Mouse (Mus musculus): Measurements from ENCODE around the gene Tmem108.
A peak's percentile ranks its signal among the peaks of the same experiment; 100 is the strongest.

The Tmem108 gene

GRCm38 (mm10) chr9:103499366-103499765 is 262.3 kb downstream of the Tmem108 start:
- no peak for DNase-seq (ENCODE audit: low spot score in 2 of 2)

- DNase-seq (ENCODE audit: low spot score in 2 of 2), result no peak
These were observed 262.9 kb downstream of the Tmem108 start for GRCm38 (mm10) chr9:103498699-103499098.

- no peak for DNase-seq (ENCODE audit: low spot score in 2 of 2)
These were observed 266.2 kb downstream of the Tmem108 start for GRCm38 (mm10) chr9:103495391-103495790.

GRCm38 (mm10) chr9:103494346-103495020 is 267.2 kb downstream of the Tmem108 start:
- peak; percentile 67 to 82 for DNase-seq (ENCODE audit: low spot score in 2 of 2)

GRCm38 (mm10) chr9:103491985-103492384 is 269.7 kb downstream of the Tmem108 start:
- peak in 1 of 2 experiments; percentile 8 for DNase-seq (ENCODE audit: low spot score in 2 of 2)

GRCm38 (mm10) chr9:103490439-103490838 is 271.2 kb downstream of the Tmem108 start:
- peak; percentile 31 to 67 for DNase-seq (ENCODE audit: low spot score in 2 of 2)

GRCm38 (mm10) chr9:103489883-103490282 is 271.8 kb downstream of the Tmem108 start:
- DNase-seq (ENCODE audit: low spot score in 2 of 2), result no peak

GRCm38 (mm10) chr9:103489096-103489495 is 272.5 kb downstream of the Tmem108 start:
- DNase-seq (ENCODE audit: low spot score in 2 of 2), result no peak

- DNase-seq (ENCODE audit: low spot score in 2 of 2), result no peak
These were observed 275.4 kb downstream of the Tmem108 start for GRCm38 (mm10) chr9:103486262-103486661.

GRCm38 (mm10) chr9:103485606-103486005 is 276.0 kb downstream of the Tmem108 start:
- DNase-seq (ENCODE audit: low spot score in 2 of 2), result no peak

- peak in 1 of 2 experiments; percentile 34 for DNase-seq (ENCODE audit: low spot score in 2 of 2)
These were observed 280.9 kb downstream of the Tmem108 start for GRCm38 (mm10) chr9:103480603-103481220.

GRCm38 (mm10) chr9:103480044-103480576 is 281.5 kb downstream of the Tmem108 start, which contains the start of gene Bfsp2:
Gene Bfsp2, minus strand, starts transcription at chr9:103480420.
- DNase-seq (ENCODE audit: low spot score in 2 of 2), result no peak

GRCm38 (mm10) chr9:103475414-103475813 is 286.2 kb downstream of the Tmem108 start:
- DNase-seq (ENCODE audit: low spot score in 2 of 2), result no peak

- DNase-seq (ENCODE audit: low spot score in 2 of 2), result no peak
These were observed 287.5 kb downstream of the Tmem108 start for GRCm38 (mm10) chr9:103473915-103474688.

GRCm38 (mm10) chr9:103471784-103472183 is 289.9 kb downstream of the Tmem108 start:
- DNase-seq (ENCODE audit: low spot score in 2 of 2), result no peak

GRCm38 (mm10) chr9:103469516-103469915 is 292.1 kb downstream of the Tmem108 start:
- DNase-seq (ENCODE audit: low spot score in 2 of 2), result no peak

GRCm38 (mm10) chr9:103468911-103469310 is 292.7 kb downstream of the Tmem108 start:
- no peak for DNase-seq (ENCODE audit: low spot score in 2 of 2)

- no peak for DNase-seq (ENCODE audit: low spot score in 2 of 2)
These were observed 295.9 kb downstream of the Tmem108 start for GRCm38 (mm10) chr9:103465711-103466220.

- no peak for DNase-seq (ENCODE audit: low spot score in 2 of 2)
These were observed 296.3 kb downstream of the Tmem108 start for GRCm38 (mm10) chr9:103465293-103465692.

- DNase-seq (ENCODE audit: low spot score in 2 of 2), result no peak
These were observed 297.8 kb downstream of the Tmem108 start for GRCm38 (mm10) chr9:103463833-103464232.

- DNase-seq (ENCODE audit: low spot score in 2 of 2), result no peak
These were observed 301.8 kb downstream of the Tmem108 start for GRCm38 (mm10) chr9:103459839-103460238.

GRCm38 (mm10) chr9:103459307-103459706 is 302.3 kb downstream of the Tmem108 start:
- no peak for DNase-seq (ENCODE audit: low spot score in 2 of 2)

All from heart, adult 9 months (tissue).